Mouse (Mus musculus) megakaryocyte, embryonic 14.5 days (primary cell): Measurements from ENCODE around the gene Cbfa2t3.

Experiments
- FLI1 ChIP-seq: IDR thresholded peaks from 2 replicates; pipeline ENCODE4 v1.6.1; 2012; ENCODE audit warnings: low read length, inconsistent platforms, mixed read lengths
- GATA1 ChIP-seq: IDR thresholded peaks from 3 replicates; pipeline ENCODE4 v1.6.1; 2012; ENCODE audit warnings: mixed read lengths, low read length, inconsistent platforms, borderline replicate concordance

DNA sequence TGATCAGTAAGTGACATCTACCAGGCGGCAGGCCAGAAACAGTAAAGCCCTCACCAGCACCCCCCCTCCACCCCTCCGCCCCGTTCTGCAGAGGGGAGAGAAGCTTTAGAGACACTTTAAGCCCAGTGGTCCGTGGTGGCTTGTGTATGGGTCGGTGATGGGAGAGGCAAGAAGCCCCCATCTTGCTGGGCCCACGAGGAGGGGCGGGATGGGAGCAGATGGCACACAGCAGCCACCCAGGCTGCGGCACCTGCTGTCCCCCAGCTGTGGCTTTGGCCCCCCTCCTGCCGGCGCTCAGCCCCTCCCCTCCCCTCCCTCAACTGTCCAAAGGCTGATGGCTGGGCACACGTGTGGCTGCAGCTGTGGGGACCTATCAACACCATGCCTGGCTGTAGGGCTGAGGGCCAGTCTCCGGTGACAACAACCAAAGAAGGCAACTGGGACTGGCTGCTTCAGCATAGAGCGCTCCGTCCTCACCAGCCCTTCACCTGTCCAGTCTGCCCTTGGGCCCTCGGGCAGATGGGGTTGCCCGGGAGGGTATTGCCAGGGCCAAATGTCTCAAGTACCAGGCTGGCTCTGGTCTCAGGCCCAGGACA is 47.5 kb downstream of the Cbfa2t3 start:
- TF ChIP-seq FLI1, result no peak
- TF ChIP-seq GATA1, result no peak
